Mouse (Mus musculus) lung, postnatal 14 days (tissue): Measurements from ENCODE around the gene Arhgap28.

Source experiments
- DNase-seq: peaks from one replicate; pipeline ENCODE4 v3.0.0; 2021

Gene Arhgap28

GRCm38 (mm10) chr17:67989716-67990115, 14.2 kb downstream of the Arhgap28 start:
- no peak for DNase-seq

GRCm38 (mm10) chr17:67988920-67989621, 14.8 kb downstream of the Arhgap28 start:
- DNase-seq = peak; percentile 59

DNA sequence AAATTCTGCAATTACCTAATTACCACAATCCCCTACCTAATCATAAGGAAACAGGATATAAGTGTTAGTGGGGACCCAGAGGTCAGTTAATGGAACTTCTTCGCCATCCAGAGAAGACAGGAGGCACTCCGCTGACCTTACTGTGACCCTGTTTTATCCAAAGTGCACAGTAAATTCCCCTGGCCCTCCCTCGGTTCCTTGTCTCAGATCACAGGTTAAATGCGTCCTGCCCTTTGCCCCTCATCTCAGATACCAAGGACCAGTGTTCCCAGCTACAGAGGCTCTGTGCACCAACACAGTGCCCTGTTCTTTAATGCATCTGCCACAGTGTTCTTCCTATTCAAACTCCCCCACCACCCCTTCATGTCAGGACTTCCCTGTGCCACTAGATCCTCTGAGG, 18.4 kb downstream of the Arhgap28 start:
- DNase-seq = no peak

DNA sequence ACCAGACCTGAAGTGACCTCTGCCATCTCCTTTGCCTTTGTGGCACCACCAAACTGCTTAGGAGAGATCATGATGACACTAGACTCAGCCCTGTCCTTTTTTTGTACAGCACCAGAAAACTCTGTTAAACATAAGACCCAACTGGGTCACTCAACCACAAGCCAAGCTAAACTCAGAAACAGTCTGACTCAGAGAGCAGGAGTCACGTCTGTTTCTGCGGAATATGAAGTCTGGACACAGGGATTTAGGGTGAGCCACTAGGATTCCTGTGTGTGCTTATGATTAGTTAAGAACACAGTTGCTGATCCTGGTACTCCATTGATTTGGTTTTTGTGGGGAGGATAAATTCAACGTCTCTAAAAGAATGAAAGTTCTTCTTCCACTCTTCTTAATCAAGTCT, 23.3 kb downstream of the Arhgap28 start:
- DNase-seq = no peak

DNA sequence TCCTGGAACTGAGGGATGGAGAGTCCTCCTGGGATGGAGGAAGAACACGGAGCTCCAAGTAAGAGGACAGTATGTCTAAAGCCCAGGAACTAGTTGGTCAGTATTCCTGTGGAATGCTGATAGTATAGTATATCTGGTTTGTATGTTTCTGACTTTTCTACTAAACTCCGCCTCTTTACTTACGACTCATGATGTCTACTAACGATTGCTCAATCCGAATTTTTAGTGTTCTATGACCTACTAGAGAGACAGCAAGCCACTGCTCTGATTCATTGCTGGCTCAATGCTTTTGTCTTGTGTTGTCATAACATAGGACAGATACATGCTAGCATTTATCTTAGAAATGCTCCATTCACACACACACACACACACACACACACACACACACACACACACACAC, 24.7 kb downstream of the Arhgap28 start:
- DNase-seq = no peak

- peak; percentile 81 for DNase-seq
Observed at GRCm38 (mm10) chr17:67978786-67979185, 25.1 kb downstream of the Arhgap28 start.

- DNase-seq = no peak
Observed at GRCm38 (mm10) chr17:67976465-67976864, 27.5 kb downstream of the Arhgap28 start.

GRCm38 (mm10) chr17:67976027-67976426, 27.9 kb downstream of the Arhgap28 start:
- no peak for DNase-seq

DNA sequence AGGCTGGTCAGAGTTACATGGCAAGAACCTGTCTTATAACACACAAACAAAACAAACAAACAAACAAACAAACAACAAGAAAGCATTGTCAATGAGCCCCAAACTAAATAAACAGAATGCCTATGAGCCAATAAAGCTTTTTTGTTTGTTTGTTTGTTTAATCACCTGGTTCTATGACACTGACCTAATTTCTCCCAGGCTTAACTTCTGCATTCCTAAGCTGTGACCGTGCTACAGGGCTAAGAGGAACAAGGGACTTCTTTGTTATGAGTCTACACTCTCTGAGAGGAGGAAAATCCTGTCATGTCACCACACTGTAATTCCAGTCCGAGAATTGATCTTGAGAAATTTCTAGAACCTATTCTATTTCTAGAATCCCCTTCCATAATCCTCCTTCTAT, 29.2 kb downstream of the Arhgap28 start:
- no peak for DNase-seq

GRCm38 (mm10) chr17:67966853-67967540, 36.9 kb downstream of the Arhgap28 start:
- DNase-seq = no peak

- no peak for DNase-seq
Observed at GRCm38 (mm10) chr17:67962858-67963257, 41.1 kb downstream of the Arhgap28 start.

DNA sequence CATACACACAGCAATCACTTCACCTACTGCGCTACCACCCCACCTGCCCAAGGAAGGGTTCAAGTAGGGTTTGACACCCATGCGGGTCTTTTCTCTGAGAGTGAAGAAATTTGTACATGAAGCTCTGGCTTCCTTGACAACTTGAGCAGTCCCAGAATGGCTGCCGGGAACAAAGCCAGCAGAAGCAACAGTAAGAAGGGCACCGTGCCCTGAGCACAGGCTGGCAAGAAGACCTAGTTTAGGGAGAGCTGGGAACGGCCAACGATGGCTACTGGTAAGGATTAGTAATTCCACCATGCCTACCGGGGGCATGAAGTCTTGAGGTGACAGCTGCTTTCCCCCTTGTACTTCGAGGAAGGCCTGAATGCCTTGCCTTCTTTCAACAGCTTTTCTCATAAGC, 41.9 kb downstream of the Arhgap28 start:
- no peak for DNase-seq

GRCm38 (mm10) chr17:67958909-67959308, 45.0 kb downstream of the Arhgap28 start:
- no peak for DNase-seq

DNA sequence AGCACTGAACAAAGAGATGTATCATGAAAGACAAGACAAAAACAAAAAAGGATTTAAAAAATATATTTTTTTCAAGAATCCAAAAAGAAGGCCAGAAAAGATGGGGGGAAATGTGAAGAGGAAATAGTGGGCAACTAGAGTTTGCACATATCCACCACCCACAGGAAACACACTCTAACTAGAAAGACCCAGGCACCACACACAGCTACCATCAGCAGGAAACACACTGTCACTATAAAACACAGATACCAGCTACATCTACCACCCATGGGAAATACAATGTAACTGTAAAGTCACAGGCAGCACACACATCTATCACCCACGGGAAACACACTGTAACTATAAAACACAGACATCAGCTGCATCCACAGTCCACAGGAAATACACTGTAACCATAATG, 46.3 kb downstream of the Arhgap28 start:
- no peak for DNase-seq

- DNase-seq = no peak
Observed at GRCm38 (mm10) chr17:67955876-67956690, 47.8 kb downstream of the Arhgap28 start.

DNA sequence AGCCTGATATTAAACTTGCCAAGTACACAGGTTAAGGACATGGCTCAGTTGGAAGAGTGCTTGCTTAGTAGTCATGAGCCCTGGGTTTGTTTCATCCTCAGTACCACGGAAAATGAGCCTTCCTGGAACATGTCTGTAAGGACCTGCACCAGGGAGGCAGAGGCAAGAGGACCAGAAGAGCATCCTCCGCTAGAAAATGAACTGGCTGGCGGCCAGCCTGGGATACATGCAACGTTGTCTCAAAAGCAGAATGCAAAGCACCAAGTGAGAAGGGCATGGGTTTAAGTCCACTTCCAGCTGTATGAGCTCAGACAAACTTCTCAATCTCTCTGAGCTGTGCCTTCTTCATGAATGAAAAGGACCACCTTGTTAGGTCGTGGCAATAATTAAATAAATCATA, 49.0 kb downstream of the Arhgap28 start:
- no peak for DNase-seq

DNA sequence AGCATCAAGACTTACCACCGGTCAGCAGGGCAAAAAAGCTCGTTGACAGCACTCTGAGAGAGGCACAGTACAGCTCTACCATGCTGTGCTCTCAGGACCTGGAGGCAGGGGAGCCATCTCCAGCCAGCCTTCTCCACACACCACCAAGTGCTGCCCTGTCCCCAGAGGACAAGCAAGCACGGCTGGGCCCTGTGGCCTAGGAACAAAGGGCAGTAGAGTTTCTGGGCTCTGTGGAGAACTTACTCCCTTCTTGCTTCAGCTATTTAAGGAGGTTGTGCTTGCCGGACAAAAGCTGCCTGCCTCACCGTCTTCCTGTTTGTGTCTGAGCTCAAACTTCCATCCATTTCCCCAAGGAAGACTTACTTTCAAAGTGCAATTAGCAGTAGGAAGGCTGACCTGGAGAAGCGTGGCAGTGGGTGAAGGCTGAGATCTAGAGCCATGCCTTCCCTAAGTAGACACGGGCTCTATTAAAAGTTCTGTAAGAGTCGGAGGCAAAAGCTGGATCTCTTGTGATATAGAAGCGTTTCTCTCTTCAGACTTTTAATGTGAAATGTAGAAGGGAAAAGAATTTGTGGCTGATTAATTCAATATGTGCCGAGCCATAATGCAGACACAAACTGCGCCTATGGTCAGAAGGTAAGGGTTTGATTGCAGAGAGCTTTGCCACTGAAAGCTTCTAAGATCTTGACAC, 53.3 kb downstream of the Arhgap28 start:
- no peak for DNase-seq

DNA sequence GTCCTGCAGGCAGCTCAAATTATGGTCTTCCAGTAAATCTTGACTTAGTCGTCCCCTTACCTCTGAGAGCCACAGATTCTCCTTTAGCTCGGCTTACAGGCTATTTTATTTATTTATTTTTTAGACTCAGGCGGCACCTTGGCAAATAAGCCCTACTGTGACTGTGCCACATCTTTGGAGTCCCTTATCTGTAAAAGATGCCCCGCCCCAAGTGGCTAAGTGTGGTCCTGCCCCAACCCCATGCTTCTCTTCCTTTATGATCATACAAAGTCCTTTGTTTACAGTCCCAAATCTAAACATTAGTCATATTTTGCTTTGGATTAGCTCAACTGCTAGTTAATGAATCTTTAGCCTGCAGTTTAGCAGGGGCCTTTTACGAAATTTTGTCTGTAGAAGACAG, 55.3 kb downstream of the Arhgap28 start:
- no peak for DNase-seq

GRCm38 (mm10) chr17:67945453-67945852, 58.5 kb downstream of the Arhgap28 start:
- DNase-seq = no peak

DNA sequence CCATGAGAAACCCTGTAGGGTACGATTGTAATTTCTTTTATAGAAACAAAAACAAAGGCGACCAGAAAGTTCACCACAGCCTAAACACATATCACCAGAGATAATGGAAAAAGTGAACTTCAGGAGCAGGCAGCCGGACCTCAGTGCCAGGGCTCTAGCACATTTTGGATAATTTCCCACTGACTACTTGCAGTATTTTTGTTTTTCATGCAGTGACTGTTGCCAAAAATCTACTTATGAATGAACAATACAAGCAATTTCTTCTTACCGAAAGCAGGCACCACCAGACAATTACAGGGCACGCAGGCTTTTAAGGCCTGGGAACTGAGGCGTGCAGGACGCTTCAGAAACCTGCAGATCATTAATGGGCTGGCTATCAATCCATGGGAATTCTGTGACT, 59.7 kb downstream of the Arhgap28 start:
- DNase-seq = no peak

- DNase-seq = no peak
Observed at GRCm38 (mm10) chr17:67941026-67941425, 62.9 kb downstream of the Arhgap28 start.

- no peak for DNase-seq
Observed at GRCm38 (mm10) chr17:67937050-67937449, 66.9 kb downstream of the Arhgap28 start.

GRCm38 (mm10) chr17:67935556-67935955, 68.4 kb downstream of the Arhgap28 start:
- DNase-seq = no peak
